Mouse (Mus musculus) liver, embryonic 11.5 days (tissue): ENCODE data around the gene Arhgef1. TPM values are rescaled to one million over a fixed set of nuclear protein-coding genes. Genes with fewer than 3 reads are reported as not detected.
A peak's percentile ranks its signal among the peaks of the same experiment; 100 is the strongest.

Source experiments
- ATAC-seq: fragments of 200-750 bp; cut with Nextera tagmentation; replicated peaks from 2 replicates; pipeline ENCODE4 v1.8.0; 2017; ENCODE audit warnings: moderate number of reproducible peaks, mild to moderate bottlenecking, moderate TSS enrichment, moderate library complexity; ENCODE audit not compliant: low FRiP score
- DNase-seq: peaks from one replicate; pipeline ENCODE4 v3.0.0-alpha.2; 2017; ENCODE audit warnings: low spot score
- H3K27ac ChIP-seq: fragments of 300-500 bp; sonication (generic); 2 replicates; pipeline ENCODE4 v1.5.1; 2014; ENCODE audit warnings: mild to moderate bottlenecking, low read depth, low read length, control low read depth
- H3K27me3 ChIP-seq: fragments of 300-500 bp; sonication (generic); replicated peaks from 2 replicates; pipeline ENCODE4 v1.6.1; 2014; ENCODE audit warnings: low read length, mixed read lengths; ENCODE audit not compliant: control insufficient read depth, insufficient read depth
- H3K36me3 ChIP-seq: fragments of 300-500 bp; sonication (generic); 2 replicates; pipeline ENCODE4 v1.6.1; 2014; ENCODE audit warnings: mild to moderate bottlenecking, low read length, moderate library complexity, mixed read lengths; ENCODE audit not compliant: control insufficient read depth, insufficient read depth
- H3K4me1 ChIP-seq: fragments of 300-500 bp; sonication (generic); replicated peaks from 2 replicates; pipeline ENCODE4 v1.6.1; 2014; ENCODE audit warnings: low read length, mixed read lengths; ENCODE audit not compliant: control insufficient read depth, insufficient read depth
- H3K4me2 ChIP-seq: fragments of 300-500 bp; sonication (generic); 2 replicates; pipeline ENCODE4 v1.6.1; 2014; ENCODE audit warnings: mild to moderate bottlenecking, control low read depth, moderate library complexity
- H3K4me3 ChIP-seq: fragments of 300-500 bp; sonication (generic); 2 replicates; pipeline ENCODE4 v1.5.1; 2014; ENCODE audit warnings: low read depth, low read length, control low read depth
- H3K9ac ChIP-seq: fragments of 300-500 bp; sonication (generic); 2 replicates; pipeline ENCODE4 v1.6.1; 2014; ENCODE audit warnings: low read depth, low read length, control low read depth
- H3K9me3 ChIP-seq: fragments of 300-500 bp; sonication (generic); 2 replicates; pipeline ENCODE4 v1.6.1; 2016; ENCODE audit warnings: low read length, inconsistent platforms, mixed read lengths; ENCODE audit not compliant: control insufficient read depth
- WGBS: fragments of 180-500 bp; shearing (Covaris S2); extraction: QIAGEN DNeasy Blood & Tissue Kit; methylation state at CpG from one replicate; pipeline ENCODE4 v1.1.7; 2014; 5-methylcytosine and 5-hydroxymethylcytosine counted together
- polyA plus RNA-seq: library from polyadenylated mRNA; unstranded; fragments of >200 nt; fragmentation: Nextera tagmentation; extraction: Ambion mirVana; gene quantifications from 2 replicates; pipeline ENCODE4 v1.2.1, GENCODE M21; 2014

Gene Arhgef1
- 98.6 and 103 TPM in 2 replicates for polyA plus RNA-seq

DNA sequence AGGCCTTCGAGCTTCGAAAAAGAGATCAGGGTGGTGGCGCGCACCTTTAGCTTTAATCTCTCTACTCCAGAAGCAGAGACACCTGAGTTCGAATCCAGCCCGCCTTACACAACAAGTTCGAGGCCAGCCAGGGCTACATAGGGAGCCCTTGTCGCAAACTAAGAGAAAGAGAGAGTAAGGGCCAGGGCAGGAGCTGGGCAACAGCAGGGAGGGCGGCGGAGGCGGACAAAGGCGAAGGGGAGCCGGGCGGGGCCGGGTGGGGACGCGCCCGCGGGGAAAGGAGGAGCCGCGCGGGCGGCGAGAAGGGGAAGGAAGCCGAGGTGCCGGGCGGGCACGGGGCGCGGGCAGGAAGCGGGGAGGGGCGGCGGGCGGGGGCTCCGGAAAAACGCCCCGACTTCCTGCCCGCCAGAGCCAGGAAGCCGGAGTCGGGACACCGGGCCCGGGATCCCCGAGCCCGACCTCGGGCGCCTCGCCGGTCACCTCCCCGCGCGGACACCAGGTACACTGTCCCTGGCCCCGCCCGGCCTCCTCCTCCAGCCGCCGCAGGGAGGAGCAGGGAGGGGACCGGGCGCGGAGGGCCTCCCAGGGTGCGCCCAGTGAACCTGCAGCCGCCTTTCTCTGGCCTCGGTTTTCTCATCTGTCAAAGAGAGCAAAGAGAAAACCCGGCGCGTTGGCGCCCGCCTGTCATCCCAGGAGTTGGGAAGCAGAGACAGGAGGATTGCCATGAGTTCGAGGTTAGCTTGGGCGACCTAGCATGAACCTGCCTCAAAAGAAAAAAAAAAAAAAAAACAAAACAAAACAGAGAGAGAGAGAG, at the start of gene Arhgef1:
Gene Arhgef1, plus strand, starts transcription at position 283 of the 814 bp plus-strand sequence.
- no peaks in the 10 kb centered on the region for H3K9me3 ChIP-seq
- H3K4me1 ChIP-seq = peaks cover 38% of the 10 kb centered on the region
- H3K27me3 ChIP-seq = no peaks in the 10 kb centered on the region
- DNase-seq = peak; percentile 76
- H3K9ac ChIP-seq = peak within 1 kb of the TSS; percentile 80
- ATAC-seq = peak; percentile 55
- WGBS = 3% methylated on average over 59 of the region's 68 CpGs
- H3K4me2 ChIP-seq = peak within 1 kb of the TSS; percentile 85
- peak within 1 kb of the TSS; percentile 80 for H3K4me3 ChIP-seq
- peaks cover 2% of the 10 kb centered on the region; the same call in 1 of the 2 replicates for H3K36me3 ChIP-seq
- peak within 1 kb of the TSS; percentile 84 for H3K27ac ChIP-seq

DNA sequence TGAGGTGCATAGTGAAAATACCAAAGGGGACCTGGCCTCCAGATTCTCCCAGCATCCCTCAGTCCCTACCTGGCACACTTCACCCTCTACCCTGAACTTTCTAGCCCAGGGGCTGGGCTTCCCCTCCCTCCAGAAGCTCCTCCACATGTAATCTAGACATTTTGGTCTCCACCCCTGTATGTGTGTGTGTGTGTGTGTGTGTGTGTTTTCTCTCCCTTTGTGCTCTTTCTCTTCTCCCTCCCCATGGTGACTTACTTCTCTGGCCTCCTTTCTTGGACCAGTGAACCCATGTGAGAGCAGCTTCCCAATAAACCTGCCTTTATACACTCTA, 49.5 kb upstream of the Arhgef1 start:
- H3K4me2 ChIP-seq = peak overlapping the region; percentile 66
- H3K4me1 ChIP-seq = peaks cover 24% of the 10 kb centered on the region
- DNase-seq = no peak
- peak overlapping the region; percentile 95 for H3K27ac ChIP-seq
- no peak overlapping the region for H3K4me3 ChIP-seq
- no peaks in the 10 kb centered on the region for H3K9me3 ChIP-seq
- peak overlapping the region; percentile 66 for H3K9ac ChIP-seq
- H3K36me3 ChIP-seq = no peaks in the 10 kb centered on the region
- H3K27me3 ChIP-seq = no peaks in the 10 kb centered on the region
- ATAC-seq = peak; percentile 71

DNA sequence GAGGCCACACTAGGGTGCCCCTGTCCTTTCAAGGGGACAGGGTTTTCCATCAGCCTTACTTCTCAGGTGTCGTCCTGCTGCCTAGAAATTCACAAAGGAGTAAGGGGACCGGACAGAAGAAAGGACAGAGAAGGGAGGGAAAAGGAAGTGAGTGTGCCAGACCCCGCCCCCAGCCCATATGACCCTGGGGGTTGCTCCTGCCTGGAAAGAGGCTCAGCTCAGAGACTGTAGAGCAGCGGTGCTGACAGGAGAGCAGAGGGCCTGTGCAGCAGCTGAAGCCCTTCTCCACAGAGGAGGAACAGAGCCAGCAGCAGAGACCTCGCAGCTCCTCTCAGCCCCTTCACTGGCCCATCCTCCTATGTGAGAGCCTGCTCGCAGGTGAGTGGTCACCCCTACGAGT, 49.0 kb upstream of the Arhgef1 start:
- Histone ChIP-seq H3K4me3 (peak overlapping the region; percentile 10; the same call in 1 of the 2 replicates), H3K36me3 (no peaks in the 10 kb centered on the region), H3K9ac (peak overlapping the region; percentile 66), H3K9me3 (no peaks in the 10 kb centered on the region), H3K4me2 (peak overlapping the region; percentile 66), H3K27ac (peak overlapping the region; percentile 95), H3K27me3 (no peaks in the 10 kb centered on the region), H3K4me1 (peaks cover 28% of the 10 kb centered on the region)
- WGBS = 38% methylated on average over 7 of the region's 7 CpGs
- DNase-seq (no peak), ATAC-seq (no peak)

- no peak overlapping the region for H3K4me3 ChIP-seq
- WGBS = 47% methylated on average over 6 of the region's 6 CpGs
- H3K4me2 ChIP-seq = no peak overlapping the region
- DNase-seq = no peak
- no peaks in the 10 kb centered on the region for H3K36me3 ChIP-seq
- no peaks in the 10 kb centered on the region for H3K27me3 ChIP-seq
- 0 out of 2 replicates have a peak overlapping the region, but pooled peaks have one; percentile 23 for H3K27ac ChIP-seq
- peaks cover 24% of the 10 kb centered on the region for H3K4me1 ChIP-seq
- no peaks in the 10 kb centered on the region for H3K9me3 ChIP-seq
- ATAC-seq = no peak
- H3K9ac ChIP-seq = no peak overlapping the region
These were observed 46.1 kb upstream of the Arhgef1 start for GRCm38 (mm10) chr7:24856460-24857120.

DNA sequence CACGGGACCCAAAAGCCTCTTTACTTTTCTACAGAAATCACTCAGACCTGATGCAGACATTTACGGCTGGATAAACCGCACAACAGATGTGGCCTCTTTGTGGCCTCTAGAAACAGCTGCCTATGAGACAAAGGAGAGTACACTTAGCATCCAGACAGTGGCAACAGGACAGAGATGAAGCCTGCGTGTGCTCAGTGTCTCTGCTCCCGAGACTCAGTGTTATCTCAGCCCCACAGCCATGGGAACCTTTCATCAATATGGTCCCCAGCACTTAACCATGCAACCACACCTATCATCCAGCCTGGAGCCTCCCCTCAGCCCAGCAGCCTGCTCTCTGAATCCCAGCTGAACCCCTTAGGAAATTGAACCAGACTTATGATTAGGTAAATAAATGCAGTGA, 43.5 kb upstream of the Arhgef1 start:
- Histone ChIP-seq H3K4me1 (peaks cover 10% of the 10 kb centered on the region), H3K4me3 (no peak overlapping the region), H3K4me2 (0 out of 2 replicates have a peak overlapping the region, but pooled peaks have one; percentile 6), H3K36me3 (no peaks in the 10 kb centered on the region), H3K9me3 (no peaks in the 10 kb centered on the region), H3K9ac (peak overlapping the region; percentile 30; the same call in 1 of the 2 replicates), H3K27ac (peak overlapping the region; percentile 84), H3K27me3 (no peaks in the 10 kb centered on the region)
- ATAC-seq = peak; percentile 98
- DNase-seq = no peak
- 52% methylated on average over 5 of the region's 5 CpGs for WGBS

- Histone ChIP-seq H3K27me3 (no peaks in the 10 kb centered on the region), H3K4me2 (no peak within 1 kb of the TSS), H3K27ac (no peak within 1 kb of the TSS), H3K4me1 (peaks cover 10% of the 10 kb centered on the region), H3K9me3 (no peaks in the 10 kb centered on the region), H3K4me3 (no peak within 1 kb of the TSS), H3K36me3 (no peaks in the 10 kb centered on the region), H3K9ac (no peak within 1 kb of the TSS)
- DNase-seq (no peak), ATAC-seq (no peak)
- 83% methylated on average over 7 of the region's 7 CpGs for WGBS
These were observed 40.8 kb upstream of the Arhgef1 start, which contains the start of gene Gm9844 for GRCm38 (mm10) chr7:24861913-24862312. TSS of gene Gm9844 (plus strand) at chr7:24862213.

- Histone ChIP-seq H3K36me3 (no peaks in the 10 kb centered on the region), H3K9me3 (no peaks in the 10 kb centered on the region), H3K4me1 (peaks cover 10% of the 10 kb centered on the region), H3K4me2 (no peak overlapping the region), H3K27ac (no peak overlapping the region), H3K9ac (no peak overlapping the region), H3K27me3 (no peaks in the 10 kb centered on the region), H3K4me3 (no peak overlapping the region)
- DNase-seq (no peak), ATAC-seq (no peak)
- WGBS = 59% methylated on average over 4 of the region's 4 CpGs
These were observed 39.9 kb upstream of the Arhgef1 start for GRCm38 (mm10) chr7:24862853-24863252.

- Histone ChIP-seq H3K9me3 (no peaks in the 10 kb centered on the region), H3K9ac (no peak overlapping the region), H3K27me3 (no peaks in the 10 kb centered on the region), H3K4me1 (peaks cover 1% of the 10 kb centered on the region), H3K4me3 (no peak overlapping the region), H3K4me2 (no peak overlapping the region), H3K27ac (no peak overlapping the region), H3K36me3 (no peaks in the 10 kb centered on the region)
- 33% methylated on average over 6 of the region's 6 CpGs for WGBS
- ATAC-seq = no peak
- no peak for DNase-seq
These were observed 38.6 kb upstream of the Arhgef1 start for GRCm38 (mm10) chr7:24864156-24864555.
